Mouse (Mus musculus) heart, embryonic 11.5 days (tissue): ENCODE data around the gene Gucy1a1. TPM values are rescaled to one million over a fixed set of nuclear protein-coding genes. Genes with fewer than 3 reads are reported as not detected.

ENCODE experiments used
- ATAC-seq: fragments of 200-750 bp; cut with Nextera tagmentation; replicated peaks from 2 replicates; pipeline ENCODE4 v1.8.0; 2017; ENCODE audit warnings: moderate library complexity; ENCODE audit not compliant: insufficient number of reproducible peaks, low FRiP score, low TSS enrichment
- H3K27ac ChIP-seq: fragments of 300-500 bp; sonication (generic); 2 replicates; pipeline ENCODE4 v1.5.1; 2014; ENCODE audit warnings: mild to moderate bottlenecking, low read depth, low read length
- H3K27me3 ChIP-seq: fragments of 300-500 bp; sonication (generic); 2 replicates; pipeline ENCODE4 v1.6.1; 2014; ENCODE audit warnings: mild to moderate bottlenecking, low read length, mixed read lengths; ENCODE audit not compliant: control insufficient read depth, insufficient read depth
- H3K36me3 ChIP-seq: fragments of 300-500 bp; sonication (generic); 2 replicates; pipeline ENCODE4 v1.6.1; 2014; ENCODE audit warnings: mild to moderate bottlenecking, low read length, moderate library complexity, mixed read lengths; ENCODE audit not compliant: control insufficient read depth, insufficient read depth
- H3K4me1 ChIP-seq: fragments of 300-500 bp; sonication (generic); 2 replicates; pipeline ENCODE4 v1.6.1; 2014; ENCODE audit warnings: low read length; ENCODE audit not compliant: control insufficient read depth, insufficient read depth
- H3K4me2 ChIP-seq: fragments of 300-500 bp; sonication (generic); 2 replicates; pipeline ENCODE4 v1.6.1; 2014; ENCODE audit warnings: mild to moderate bottlenecking, moderate library complexity
- H3K4me3 ChIP-seq: fragments of 300-500 bp; sonication (generic); 2 replicates; pipeline ENCODE4 v1.5.1; 2014; ENCODE audit warnings: low read depth, low read length
- H3K9ac ChIP-seq: fragments of 300-500 bp; sonication (generic); 2 replicates; pipeline ENCODE4 v1.6.1; 2014; ENCODE audit warnings: mild to moderate bottlenecking, low read depth, low read length, moderate library complexity
- H3K9me3 ChIP-seq: fragments of 300-500 bp; sonication (generic); replicated peaks from 2 replicates; pipeline ENCODE4 v1.6.1; 2016; ENCODE audit warnings: low read length; ENCODE audit not compliant: control insufficient read depth
- WGBS: fragments of 180-500 bp; shearing (Covaris S2); extraction: QIAGEN DNeasy Blood & Tissue Kit; methylation state at CpG from one replicate; pipeline ENCODE4 v1.1.7; 2014; ENCODE audit not compliant: insufficient replicate concordance; 5-methylcytosine and 5-hydroxymethylcytosine counted together
- microRNA-seq: library from miRNA; unstranded; fragments of <30 nt; microRNA quantifications from one replicate; pipeline ENCODE4, GENCODE M21; 2016; ENCODE audit warnings: borderline number of aligned reads
- polyA plus RNA-seq: library from polyadenylated mRNA; unstranded; fragments of >200 nt; fragmentation: Nextera tagmentation; extraction: Ambion mirVana; gene quantifications from 2 replicates; pipeline ENCODE4 v1.2.1, GENCODE M21; 2014

The Gucy1a1 gene
- polyA plus RNA-seq, 1 experiment from 2014 or later = 45.4 TPM

GRCm38 (mm10) chr3:82046087-82046486, 99.5 kb downstream of the Gucy1a1 start:
- no peak overlapping the region for H3K9ac ChIP-seq
- H3K4me1 ChIP-seq = no peaks in the 10 kb centered on the region
- no peaks in the 10 kb centered on the region; the same call in 1 of the 2 replicates for H3K36me3 ChIP-seq
- ATAC-seq = no peak
- H3K27ac ChIP-seq = no peak overlapping the region
- no peak overlapping the region for H3K4me3 ChIP-seq
- WGBS = 84% methylated on average over 8 of the region's 8 CpGs
- no peak overlapping the region for H3K4me2 ChIP-seq
- H3K27me3 ChIP-seq = no peaks in the 10 kb centered on the region
- H3K9me3 ChIP-seq = no peaks in the 10 kb centered on the region

DNA sequence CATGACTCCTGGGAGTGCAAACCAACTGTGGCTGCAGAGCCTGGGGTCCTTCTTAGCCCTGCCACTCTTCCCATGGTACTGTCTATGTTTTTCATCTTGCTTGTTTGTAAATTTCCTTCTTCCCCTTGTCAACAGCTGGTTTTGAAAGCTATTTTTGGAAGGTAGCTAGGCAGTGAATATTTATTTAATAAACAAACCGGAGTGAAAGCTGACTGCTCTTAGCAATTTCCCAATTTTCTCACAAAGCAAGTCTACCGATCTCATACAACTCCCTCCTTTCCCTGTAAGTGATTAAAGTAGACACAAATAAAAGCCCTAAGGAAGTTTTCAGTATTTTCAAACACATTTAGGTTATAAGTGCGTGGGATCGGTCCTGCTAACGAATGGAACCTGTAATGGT, 100.7 kb downstream of the Gucy1a1 start:
- 77% methylated on average over 5 of the region's 5 CpGs for WGBS

GRCm38 (mm10) chr3:82043676-82044075, 101.9 kb downstream of the Gucy1a1 start:
- H3K9ac ChIP-seq = no peak overlapping the region
- WGBS = 83% methylated on average over 6 of the region's 6 CpGs
- H3K27me3 ChIP-seq = no peaks in the 10 kb centered on the region
- H3K4me3 ChIP-seq = no peak overlapping the region
- H3K36me3 ChIP-seq = no peaks in the 10 kb centered on the region; the same call in 1 of the 2 replicates
- no peak for ATAC-seq
- no peak overlapping the region for H3K27ac ChIP-seq
- H3K4me1 ChIP-seq = no peaks in the 10 kb centered on the region
- no peaks in the 10 kb centered on the region for H3K9me3 ChIP-seq
- no peak overlapping the region for H3K4me2 ChIP-seq

More for the DNA sequence above, 100.7 kb downstream of the Gucy1a1 start:
- Histone ChIP-seq H3K4me2 (no peak overlapping the region), H3K4me3 (no peak overlapping the region), H3K9ac (no peak overlapping the region), H3K36me3 (no peaks in the 10 kb centered on the region; the same call in 1 of the 2 replicates), H3K27me3 (no peaks in the 10 kb centered on the region), H3K9me3 (no peaks in the 10 kb centered on the region), H3K4me1 (no peaks in the 10 kb centered on the region), H3K27ac (no peak overlapping the region)
- no peak for ATAC-seq

Small RNAs within 50 kb of the gene (microRNA-seq; reads per million reads assigned to microRNA genes)
- gene Mir7010 = 0.68 reads per million, percentile 4 among the genes with 10 or more reads in this experiment

Other genes starting within 250 kb of the Gucy1a1 start
- gene Ctso, start 213.2 kb downstream of the Gucy1a1 start, polyA plus RNA-seq = 17.0 and 17.2 TPM in 2 replicates
- gene Tdo2, start 169.6 kb downstream of the Gucy1a1 start, polyA plus RNA-seq = 1.4 and 1.6 TPM in 2 replicates
- gene Asic5, start 163.5 kb downstream of the Gucy1a1 start, polyA plus RNA-seq = not detected in 2 replicates
- gene Gucy1b1, start 71.1 kb downstream of the Gucy1a1 start, polyA plus RNA-seq = 44.0 and 60.9 TPM in 2 replicates
- 5.2 and 5.5 TPM in 2 replicates for gene Map9, start 212.3 kb upstream of the Gucy1a1 start, polyA plus RNA-seq